Mouse (Mus musculus) intestine, embryonic 15.5 days (tissue): ENCODE results near the gene Gss. TPM values are rescaled to one million over a fixed set of nuclear protein-coding genes. Genes with fewer than 3 reads are reported as not detected.
A peak's percentile ranks its signal among the peaks of the same experiment; 100 is the strongest.
"Not testable (repeated sequence)": the region's sequence is repeated elsewhere in the genome, so short reads cannot be mapped to it uniquely, and the experiment has no call there.

Source experiments
- ATAC-seq: fragments of 200-750 bp; cut with Nextera tagmentation; 2 replicates; pipeline ENCODE4 v1.8.0; 2017; ENCODE audit warnings: moderate TSS enrichment, moderate library complexity
- H3K27ac ChIP-seq: fragments of 300-500 bp; sonication (generic); 2 replicates; pipeline ENCODE4 v1.5.1; 2015; ENCODE audit warnings: mild to moderate bottlenecking, inconsistent platforms
- H3K27me3 ChIP-seq: fragments of 300-500 bp; sonication (generic); replicated peaks from 2 replicates; pipeline ENCODE4 v1.6.1; 2015; ENCODE audit warnings: inconsistent platforms
- H3K36me3 ChIP-seq: fragments of 300-500 bp; sonication (generic); 2 replicates; pipeline ENCODE4 v1.6.1; 2015; ENCODE audit warnings: inconsistent platforms
- H3K4me1 ChIP-seq: fragments of 300-500 bp; sonication (generic); replicated peaks from 2 replicates; pipeline ENCODE4 v1.6.1; 2015; ENCODE audit warnings: inconsistent platforms
- H3K4me2 ChIP-seq: fragments of 300-500 bp; sonication (generic); replicated peaks from 2 replicates; pipeline ENCODE4 v1.6.1; 2015; ENCODE audit warnings: mild to moderate bottlenecking, inconsistent platforms
- H3K4me3 ChIP-seq: fragments of 300-500 bp; sonication (generic); replicated peaks from 2 replicates; pipeline ENCODE4 v1.5.1; 2015; ENCODE audit warnings: inconsistent platforms
- H3K9ac ChIP-seq: fragments of 300-500 bp; sonication (generic); 2 replicates; pipeline ENCODE4 v1.6.1; 2015; ENCODE audit warnings: inconsistent platforms
- H3K9me3 ChIP-seq: fragments of 300-500 bp; sonication (generic); 2 replicates; pipeline ENCODE4 v1.6.1; 2016; ENCODE audit warnings: inconsistent platforms
- WGBS: fragments of 180-500 bp; shearing (Covaris S2); methylation state at CpG from one replicate; pipeline ENCODE4 v1.1.7; 2015; 5-methylcytosine and 5-hydroxymethylcytosine counted together
- polyA plus RNA-seq: library from polyadenylated mRNA; unstranded; fragments of >200 nt; fragmentation: Nextera tagmentation; extraction: Ambion mirVana; gene quantifications from 2 replicates; pipeline ENCODE4 v1.2.1, GENCODE M21; 2015

Gss gene
- polyA plus RNA-seq, 1 experiment from 2014 or later: 89.4 TPM

- H3K27me3 ChIP-seq: no peaks in the 10 kb centered on the region
- 75% methylated on average over 4 of the region's 4 CpGs for WGBS
- peaks cover 6% of the 10 kb centered on the region for H3K36me3 ChIP-seq
- H3K4me3 ChIP-seq: no peak overlapping the region
- no peak overlapping the region for H3K9ac ChIP-seq
- H3K27ac ChIP-seq: no peak overlapping the region
- H3K4me1 ChIP-seq: no peaks in the 10 kb centered on the region
- no peak for ATAC-seq
- H3K9me3 ChIP-seq: no peaks in the 10 kb centered on the region
- H3K4me2 ChIP-seq: no peak overlapping the region
These were observed 29.7 kb downstream of the Gss start for GRCm38 (mm10) chr2:155562934-155563333.

DNA sequence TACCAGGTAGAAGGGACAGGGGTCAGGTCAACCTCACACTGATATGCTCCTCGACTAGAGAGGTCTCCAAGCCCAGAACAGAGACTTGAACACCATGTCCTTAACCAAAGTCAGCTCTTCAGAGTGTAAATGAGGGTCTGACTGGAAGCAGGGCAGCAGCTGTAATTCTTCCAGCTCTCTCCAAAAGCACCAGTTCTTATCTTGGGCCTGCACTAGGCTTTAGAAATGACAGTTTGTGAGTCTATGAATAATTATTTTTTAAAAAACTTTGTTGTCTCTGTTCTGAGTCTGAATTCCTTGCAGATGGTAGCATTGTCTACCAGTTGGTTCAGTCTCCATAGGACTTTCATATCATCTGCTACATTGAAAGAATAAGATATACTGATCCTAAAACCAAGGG lies 30.4 kb downstream of the Gss start:
- no peaks in the 10 kb centered on the region for H3K9me3 ChIP-seq
- ATAC-seq: no peak
- peaks cover 2% of the 10 kb centered on the region for H3K36me3 ChIP-seq
- no peaks in the 10 kb centered on the region for H3K27me3 ChIP-seq
- no peak overlapping the region for H3K4me3 ChIP-seq
- no peak overlapping the region for H3K4me2 ChIP-seq
- H3K27ac ChIP-seq: no peak overlapping the region
- H3K4me1 ChIP-seq: no peaks in the 10 kb centered on the region
- no peak overlapping the region for H3K9ac ChIP-seq
- WGBS: 45% methylated on average over 1 of the region's 1 CpGs

DNA sequence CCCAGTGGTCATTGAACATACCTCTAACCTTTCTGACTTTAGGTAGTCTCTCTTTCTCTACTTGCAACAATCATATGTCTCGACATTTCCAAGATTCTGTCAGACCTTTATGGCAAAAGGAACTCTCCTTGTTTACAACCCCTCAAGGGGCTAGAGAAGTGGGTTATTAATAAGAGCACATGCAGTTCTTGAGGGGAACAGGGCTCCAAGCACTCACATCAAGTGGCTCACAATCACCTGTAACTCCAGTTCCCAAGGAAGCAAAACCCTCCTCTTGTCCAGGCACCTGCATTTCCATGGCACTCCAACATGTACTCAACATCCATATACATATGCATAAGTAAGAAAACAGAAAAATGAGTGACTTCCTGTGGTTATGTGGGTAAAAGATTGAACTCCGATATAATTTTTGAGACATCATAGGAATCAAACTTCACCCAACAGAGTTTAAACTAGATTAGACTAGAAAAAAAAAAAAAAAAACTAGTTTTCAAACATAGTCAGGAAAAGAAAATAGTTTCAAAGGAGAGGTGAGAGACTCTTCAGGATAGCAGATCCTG lies 38.1 kb downstream of the Gss start:
- Histone ChIP-seq H3K4me1 (no peaks in the 10 kb centered on the region), H3K4me3 (no peak overlapping the region), H3K36me3 (no peaks in the 10 kb centered on the region), H3K27me3 (no peaks in the 10 kb centered on the region), H3K27ac (no peak overlapping the region), H3K9ac (no peak overlapping the region), H3K4me2 (no peak overlapping the region), H3K9me3 (no peaks in the 10 kb centered on the region)
- 87% methylated on average over 2 of the region's 2 CpGs for WGBS
- ATAC-seq: no peak

DNA sequence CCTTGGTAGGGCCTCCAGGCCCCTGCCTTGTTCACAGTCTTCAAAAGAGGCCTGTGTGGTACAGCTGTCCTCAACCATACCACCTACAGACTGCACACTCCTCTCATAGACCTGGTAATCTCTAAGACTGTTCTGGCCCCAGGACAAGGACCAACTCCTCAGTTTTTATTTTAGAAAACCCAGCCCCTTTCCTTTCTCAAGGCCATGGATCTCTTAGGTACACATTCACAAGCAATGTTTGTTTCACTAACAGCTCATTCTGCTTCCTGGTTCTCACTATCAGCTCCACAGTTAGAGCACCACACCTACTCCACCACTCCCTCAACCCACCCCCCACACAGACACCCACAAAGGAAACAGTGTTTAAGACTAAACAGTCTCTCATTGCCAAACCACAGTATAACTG lies 39.7 kb downstream of the Gss start:
- peak; percentile 97 for ATAC-seq
- Histone ChIP-seq H3K9me3 (no peaks in the 10 kb centered on the region), H3K4me3 (no peak overlapping the region), H3K27ac (peak overlapping the region; percentile 73), H3K4me1 (no peaks in the 10 kb centered on the region), H3K9ac (no peak overlapping the region), H3K36me3 (no peaks in the 10 kb centered on the region), H3K4me2 (no peak overlapping the region), H3K27me3 (no peaks in the 10 kb centered on the region)

- Histone ChIP-seq H3K27ac (no peak overlapping the region), H3K9ac (no peak overlapping the region), H3K9me3 (no peaks in the 10 kb centered on the region), H3K4me1 (no peaks in the 10 kb centered on the region), H3K4me3 (no peak overlapping the region), H3K36me3 (no peaks in the 10 kb centered on the region), H3K27me3 (no peaks in the 10 kb centered on the region), H3K4me2 (no peak overlapping the region)
- no peak for ATAC-seq
These were observed 40.3 kb downstream of the Gss start for GRCm38 (mm10) chr2:155552336-155552735.

GRCm38 (mm10) chr2:155546955-155547354 lies 45.7 kb downstream of the Gss start:
- Histone ChIP-seq H3K36me3 (no peaks in the 10 kb centered on the region), H3K4me1 (no peaks in the 10 kb centered on the region), H3K4me3 (no peak overlapping the region), H3K9ac (no peak overlapping the region), H3K4me2 (no peak overlapping the region), H3K9me3 (no peaks in the 10 kb centered on the region), H3K27me3 (no peaks in the 10 kb centered on the region), H3K27ac (no peak overlapping the region)
- WGBS: 65% methylated on average over 1 of the region's 1 CpGs
- ATAC-seq: no peak

GRCm38 (mm10) chr2:155540822-155541458 lies 51.7 kb downstream of the Gss start:
- H3K9ac ChIP-seq: no peak overlapping the region
- WGBS: 67% methylated on average over 6 of the region's 6 CpGs

GRCm38 (mm10) chr2:155539696-155540095 lies 52.9 kb downstream of the Gss start:
- ATAC-seq: no peak
- H3K36me3 ChIP-seq: no peaks in the 10 kb centered on the region
- H3K4me3 ChIP-seq: no peak overlapping the region
- H3K9me3 ChIP-seq: no peaks in the 10 kb centered on the region
- H3K9ac ChIP-seq: no peak overlapping the region
- H3K27me3 ChIP-seq: no peaks in the 10 kb centered on the region
- no peak overlapping the region for H3K4me2 ChIP-seq
- no peak overlapping the region for H3K27ac ChIP-seq
- H3K4me1 ChIP-seq: no peaks in the 10 kb centered on the region

More at GRCm38 (mm10) chr2:155540822-155541458, 51.7 kb downstream of the Gss start:
- Histone ChIP-seq H3K4me1 (no peaks in the 10 kb centered on the region), H3K4me3 (no peak overlapping the region), H3K27me3 (no peaks in the 10 kb centered on the region), H3K36me3 (no peaks in the 10 kb centered on the region), H3K27ac (no peak overlapping the region), H3K4me2 (no peak overlapping the region), H3K9me3 (no peaks in the 10 kb centered on the region)
- ATAC-seq: no peak

GRCm38 (mm10) chr2:155538463-155539057 lies 54.0 kb downstream of the Gss start:
- H3K4me2 ChIP-seq, H3K27ac ChIP-seq, H3K9me3 ChIP-seq, H3K4me3 ChIP-seq, ATAC-seq, H3K4me1 ChIP-seq, H3K9ac ChIP-seq, H3K27me3 ChIP-seq, H3K36me3 ChIP-seq: not testable (repeated sequence)
- WGBS: 70% methylated on average over 18 of the region's 19 CpGs

GRCm38 (mm10) chr2:155537761-155538462 lies 54.7 kb downstream of the Gss start:
- 78% methylated on average over 5 of the region's 5 CpGs for WGBS
- no peak for ATAC-seq

GRCm38 (mm10) chr2:155536292-155536691 lies 56.3 kb downstream of the Gss start:
- no peak overlapping the region for H3K4me2 ChIP-seq
- no peaks in the 10 kb centered on the region for H3K27me3 ChIP-seq
- H3K9me3 ChIP-seq: no peaks in the 10 kb centered on the region
- no peaks in the 10 kb centered on the region for H3K4me1 ChIP-seq
- H3K27ac ChIP-seq: no peak overlapping the region
- H3K36me3 ChIP-seq: no peaks in the 10 kb centered on the region
- H3K9ac ChIP-seq: no peak overlapping the region
- ATAC-seq: no peak
- no peak overlapping the region for H3K4me3 ChIP-seq

More at GRCm38 (mm10) chr2:155537761-155538462, 54.7 kb downstream of the Gss start:
- no peaks in the 10 kb centered on the region for H3K36me3 ChIP-seq
- no peak overlapping the region for H3K9ac ChIP-seq
- no peaks in the 10 kb centered on the region for H3K9me3 ChIP-seq
- H3K4me1 ChIP-seq: no peaks in the 10 kb centered on the region
- H3K27me3 ChIP-seq: no peaks in the 10 kb centered on the region
- H3K4me3 ChIP-seq: no peak overlapping the region
- no peak overlapping the region for H3K27ac ChIP-seq
- H3K4me2 ChIP-seq: no peak overlapping the region

DNA sequence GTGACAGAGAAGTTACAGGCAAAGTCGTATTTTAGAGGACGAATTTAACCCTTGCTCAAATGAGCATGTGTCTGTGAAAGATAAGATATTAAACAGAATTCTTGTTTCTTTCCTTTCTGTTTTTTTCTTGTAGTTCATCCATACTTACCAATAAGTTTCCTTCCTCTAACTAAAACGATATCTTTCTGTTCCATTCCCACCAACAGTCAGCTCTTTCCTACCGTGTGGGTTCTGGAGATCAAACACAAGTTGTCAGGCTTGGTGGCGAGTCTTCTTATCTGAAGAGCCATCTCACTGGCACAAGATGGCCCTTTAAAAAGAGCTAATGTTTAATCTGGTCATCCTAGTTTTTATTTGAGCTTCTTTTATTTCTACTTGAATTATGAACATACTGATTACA lies 65.2 kb downstream of the Gss start:
- no peaks in the 10 kb centered on the region for H3K27me3 ChIP-seq

More for the DNA sequence above, 65.2 kb downstream of the Gss start:
- no peak overlapping the region for H3K4me2 ChIP-seq
- H3K9ac ChIP-seq: no peak overlapping the region
- no peak for ATAC-seq
- WGBS: 58% methylated on average over 5 of the region's 5 CpGs
- no peaks in the 10 kb centered on the region for H3K36me3 ChIP-seq
- H3K4me1 ChIP-seq: no peaks in the 10 kb centered on the region
- no peak overlapping the region for H3K27ac ChIP-seq
- H3K4me3 ChIP-seq: no peak overlapping the region
- H3K9me3 ChIP-seq: no peaks in the 10 kb centered on the region
